Mouse (Mus musculus): ENCODE results near the gene Aars.
A peak's percentile ranks its signal among the peaks of the same experiment; 100 is the strongest.
"Not testable (repeated sequence)": the region's sequence is repeated elsewhere in the genome, so short reads cannot be mapped to it uniquely, and the experiment has no call there.

Gene Aars

DNA sequence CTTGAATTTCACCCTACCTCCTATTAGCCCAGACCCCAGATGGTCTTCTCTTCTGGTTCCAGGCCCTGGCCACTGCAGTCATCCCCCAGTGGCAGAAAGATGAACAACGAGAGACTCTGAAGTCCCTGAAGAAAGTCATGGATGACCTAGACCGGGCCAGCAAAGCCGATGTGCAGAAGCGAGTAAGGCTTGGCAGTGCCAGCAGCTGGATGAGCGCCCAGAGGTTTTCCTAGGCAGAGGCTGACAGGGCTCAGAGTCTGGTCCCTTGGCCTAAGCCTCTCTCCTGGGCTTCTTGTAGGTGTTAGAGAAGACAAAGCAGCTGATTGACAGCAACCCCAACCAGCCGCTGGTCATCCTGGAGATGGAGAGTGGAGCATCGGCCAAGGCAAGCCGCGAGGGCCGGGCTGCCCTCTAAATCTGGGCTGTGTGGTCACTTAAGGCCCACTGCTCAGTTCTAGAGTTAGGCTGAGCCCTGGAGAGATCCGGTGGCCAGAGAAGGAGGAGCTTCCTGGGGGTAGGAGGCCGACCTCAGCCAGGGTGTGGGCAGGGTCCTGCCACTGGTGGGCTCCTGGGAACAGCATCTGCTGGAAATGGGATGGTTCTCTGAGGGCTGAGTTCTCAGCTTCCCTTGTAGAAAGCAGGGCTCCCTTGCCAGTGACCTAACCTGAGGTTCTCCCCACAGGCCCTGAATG lies 21.0 kb downstream of the Aars start:
- peak; percentile 37 for DNase-seq (ENCODE audit: low read depth)

DNA sequence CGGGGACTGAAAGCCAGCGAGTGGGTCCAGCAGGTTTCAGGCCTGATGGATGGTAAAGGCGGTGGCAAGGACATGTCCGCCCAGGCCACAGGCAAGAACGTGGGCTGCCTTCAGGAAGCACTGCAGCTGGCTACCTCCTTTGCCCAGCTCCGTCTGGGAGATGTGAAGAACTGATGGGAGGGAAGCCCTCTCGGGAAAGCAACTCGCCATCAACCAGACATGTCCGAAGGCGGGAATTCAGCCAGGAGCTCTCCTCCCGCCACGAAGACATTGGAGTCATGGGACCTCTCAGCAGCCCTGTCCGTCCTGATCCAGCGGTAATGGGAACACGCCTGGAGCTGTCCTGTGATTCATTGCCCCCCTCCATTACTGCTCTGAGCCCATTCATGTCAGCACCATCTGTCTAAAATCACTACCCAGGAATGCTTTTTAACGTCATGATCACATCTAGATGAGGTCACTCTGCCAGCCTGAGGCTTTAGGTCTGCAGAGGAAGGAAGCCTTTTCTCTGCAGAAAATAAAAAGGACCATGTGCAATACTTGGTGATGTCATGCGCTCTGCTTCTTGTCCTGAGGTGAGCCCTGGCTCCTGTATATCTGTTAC lies 22.2 kb downstream of the Aars start:
- DNase-seq (ENCODE audit: low read depth) = no peak

DNA sequence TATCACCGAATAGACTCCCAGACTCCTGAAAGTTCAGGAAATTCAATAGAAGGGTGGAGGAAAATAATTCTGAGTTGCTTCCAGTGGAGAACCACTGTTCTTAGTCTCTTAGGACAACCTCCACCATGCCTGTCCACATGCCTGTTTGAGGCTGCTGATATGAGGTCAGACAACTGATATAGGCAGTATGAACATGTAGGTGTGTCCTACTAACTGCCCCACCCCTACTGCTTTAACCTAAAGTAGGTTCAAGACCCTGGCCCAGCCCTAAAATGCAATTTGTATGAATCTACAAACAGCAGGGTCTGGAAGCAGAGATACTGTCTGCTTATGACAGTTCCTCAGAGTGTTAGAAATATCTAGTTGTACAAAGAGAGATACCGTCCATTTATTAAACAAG lies 22.7 kb downstream of the Aars start:
- no peak for DNase-seq (ENCODE audit: low read depth)

DNA sequence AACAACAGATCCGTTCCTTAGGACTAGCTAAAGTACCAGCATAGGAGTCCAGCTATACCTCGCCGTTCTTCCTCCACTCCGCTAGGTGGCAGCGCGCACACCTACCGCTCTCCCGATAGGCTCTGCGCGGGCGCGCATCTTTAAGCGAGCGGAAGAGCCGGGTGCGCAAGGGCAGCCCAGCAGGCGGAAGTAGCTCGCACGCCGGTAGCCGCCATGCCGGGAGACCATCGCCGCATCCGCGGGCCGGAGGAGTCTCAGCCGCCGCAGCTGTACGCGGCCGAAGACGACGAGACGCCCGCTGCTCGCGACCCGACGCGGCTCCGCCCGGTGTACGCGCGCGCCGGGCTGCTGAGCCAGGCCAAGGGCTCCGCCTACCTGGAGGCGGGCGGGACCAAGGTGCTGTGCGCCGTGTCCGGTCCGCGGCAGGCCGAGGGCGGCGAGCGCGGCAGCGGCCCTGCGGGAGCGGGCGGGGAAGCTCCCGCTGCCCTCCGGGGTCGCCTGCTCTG lies 23.3 kb downstream of the Aars start, which contains the start of gene Exosc6:
Gene Exosc6 (plus strand): TSS at position 182 of the 506 bp plus-strand sequence.
- peak; percentile 98 for DNase-seq (ENCODE audit: low read depth)

DNA sequence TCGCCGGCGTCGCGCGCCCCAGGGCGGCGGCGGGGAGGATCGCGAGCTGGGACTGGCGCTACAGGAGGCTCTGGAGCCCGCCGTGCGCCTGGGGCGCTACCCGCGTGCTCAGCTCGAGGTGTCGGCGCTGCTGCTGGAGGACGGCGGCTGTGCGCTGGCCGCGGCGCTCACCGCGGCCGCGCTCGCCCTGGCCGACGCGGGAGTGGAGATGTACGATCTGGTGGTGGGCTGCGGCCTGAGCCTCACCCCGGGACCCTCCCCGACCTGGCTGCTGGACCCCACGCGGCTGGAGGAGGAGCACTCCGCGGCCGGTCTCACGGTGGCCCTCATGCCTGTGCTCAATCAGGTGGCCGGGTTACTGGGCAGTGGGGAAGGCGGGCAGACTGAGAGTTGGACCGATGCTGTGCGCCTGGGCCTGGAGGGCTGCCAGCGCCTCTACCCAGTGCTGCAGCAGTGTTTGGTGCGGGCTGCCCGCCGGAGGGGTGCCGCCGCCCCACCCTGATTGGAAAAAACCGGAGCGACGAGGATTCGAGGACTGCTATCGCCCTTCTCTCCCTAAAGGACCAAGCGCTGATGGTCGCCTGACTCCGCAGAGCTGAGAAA lies 23.8 kb downstream of the Aars start:
- DNase-seq (ENCODE audit: low read depth) = peak; percentile 69

DNA sequence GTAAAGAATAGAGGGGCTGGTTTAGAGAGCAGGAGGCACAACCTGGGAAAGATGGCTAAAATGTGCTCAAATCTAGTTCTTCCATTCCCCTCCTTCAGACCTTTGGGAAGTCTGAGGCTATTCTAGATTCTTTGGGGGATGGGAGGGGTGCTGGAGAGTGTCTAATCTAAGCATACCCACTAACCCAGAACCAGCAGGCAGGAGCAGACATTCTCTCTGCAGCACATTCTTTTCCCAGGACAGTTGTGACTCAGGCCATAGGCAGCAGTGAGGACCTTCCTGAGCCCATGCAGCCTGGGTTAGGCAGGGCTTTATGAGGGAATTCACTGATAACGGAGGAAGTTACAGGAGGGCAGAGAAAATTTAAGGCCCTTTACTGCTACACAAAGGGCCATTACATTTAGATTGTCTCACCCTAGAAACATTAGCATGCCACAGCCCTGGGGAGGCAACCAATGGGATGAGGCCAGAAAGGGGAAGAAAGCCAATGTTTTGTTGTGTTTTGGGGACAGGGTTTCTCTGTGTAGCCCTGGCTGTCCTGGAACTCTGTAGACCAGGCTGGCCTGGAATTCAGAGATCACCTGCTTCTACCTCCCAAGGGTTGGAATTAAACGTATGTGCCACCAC lies 26.1 kb downstream of the Aars start:
- DNase-seq (ENCODE audit: low read depth) = peak; percentile 22

DNA sequence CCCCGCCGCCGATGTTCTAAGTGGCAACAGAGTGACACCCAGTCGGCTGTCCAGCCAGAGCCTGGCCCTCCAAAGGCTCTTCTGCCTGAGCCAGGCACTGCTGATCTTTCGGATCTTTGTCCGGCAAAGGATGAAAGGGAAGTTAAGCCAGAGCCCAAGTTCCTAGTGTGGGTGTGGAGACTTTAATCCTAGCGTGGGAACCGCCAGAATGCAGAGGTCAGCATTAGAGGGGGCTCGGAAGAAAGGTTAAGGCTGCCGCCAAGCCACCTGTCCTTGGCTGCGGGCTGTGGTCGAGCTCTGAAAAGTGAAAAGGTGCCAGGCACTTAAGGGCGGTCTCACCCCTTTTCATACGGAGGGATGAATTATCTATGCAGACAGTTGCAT lies 28.7 kb downstream of the Aars start:
- no peak for DNase-seq (ENCODE audit: low read depth)

DNA sequence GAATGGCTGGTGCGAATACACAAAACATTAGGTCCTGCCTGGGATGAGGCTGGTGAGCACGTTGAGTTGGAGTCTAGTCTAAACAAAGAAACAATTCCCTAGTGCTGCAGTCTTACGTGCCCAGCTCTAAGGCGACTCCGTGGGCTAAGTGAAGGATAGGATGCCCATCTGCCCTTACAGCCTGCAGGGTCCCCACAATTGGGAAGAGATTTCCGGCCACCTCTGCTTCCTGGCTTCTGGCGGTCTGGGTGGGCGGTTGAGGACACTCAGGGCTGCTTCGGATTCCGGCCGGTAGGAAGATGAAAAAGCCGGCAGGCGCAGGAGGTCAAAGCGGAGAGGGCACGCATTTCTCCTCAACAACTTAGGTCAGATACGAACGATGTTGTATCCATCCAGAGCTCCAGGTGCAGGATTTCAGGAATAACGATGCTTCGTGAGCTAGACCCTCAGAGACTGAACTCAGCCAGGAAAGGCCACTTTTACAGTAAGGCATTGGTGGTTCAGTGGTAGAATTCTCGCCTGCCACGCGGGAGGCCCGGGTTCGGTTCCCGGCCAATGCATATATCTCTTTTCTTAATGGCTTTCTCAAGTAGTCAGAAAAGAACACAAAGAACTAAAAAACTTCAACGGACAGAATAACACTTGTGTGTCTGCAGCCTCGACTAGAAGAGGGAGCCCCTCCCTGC lies 29.3 kb downstream of the Aars start:
- peak; percentile 93 for DNase-seq (ENCODE audit: low read depth)

DNA sequence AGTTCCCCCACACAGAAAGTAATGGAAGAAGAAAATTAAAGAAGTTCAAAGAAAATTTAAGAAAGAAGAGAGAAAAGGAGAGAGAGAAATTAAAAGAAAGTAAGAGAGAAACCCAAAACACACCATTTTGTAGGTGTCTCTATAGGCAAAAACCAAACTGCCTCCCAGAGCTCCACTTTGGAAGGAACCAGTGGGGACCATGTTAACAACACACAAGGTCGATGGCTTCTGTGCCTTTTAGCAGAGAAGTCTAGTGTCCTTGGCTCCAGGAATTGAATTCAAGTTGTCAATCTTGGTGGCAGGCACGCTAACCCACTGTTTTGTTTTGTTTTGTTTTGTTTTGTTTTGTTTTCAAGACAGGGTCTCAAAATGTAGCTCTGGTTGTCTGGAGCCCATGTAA lies 29.9 kb downstream of the Aars start:
- no peak for DNase-seq (ENCODE audit: low read depth)

DNA sequence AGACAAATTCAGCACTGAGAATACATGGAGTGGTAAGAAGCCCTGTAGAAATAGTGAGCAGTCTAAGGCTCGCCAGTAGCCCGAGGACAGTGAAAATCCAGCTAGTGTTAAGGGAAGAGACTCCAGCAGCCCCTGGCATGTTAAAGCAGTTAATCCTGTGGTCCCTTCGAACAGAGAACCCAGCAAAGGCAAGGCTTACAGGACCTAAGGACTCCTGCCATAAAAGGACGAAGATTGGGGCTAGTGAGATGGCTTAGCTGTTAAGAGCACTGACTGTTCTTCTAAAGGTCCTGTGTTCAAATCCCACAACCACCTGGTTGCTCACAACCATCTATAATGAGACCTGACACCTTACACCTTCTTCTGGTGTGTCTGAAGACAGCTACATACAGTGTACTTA lies 33.4 kb downstream of the Aars start:
- no peak for DNase-seq (ENCODE audit: low read depth)

DNA sequence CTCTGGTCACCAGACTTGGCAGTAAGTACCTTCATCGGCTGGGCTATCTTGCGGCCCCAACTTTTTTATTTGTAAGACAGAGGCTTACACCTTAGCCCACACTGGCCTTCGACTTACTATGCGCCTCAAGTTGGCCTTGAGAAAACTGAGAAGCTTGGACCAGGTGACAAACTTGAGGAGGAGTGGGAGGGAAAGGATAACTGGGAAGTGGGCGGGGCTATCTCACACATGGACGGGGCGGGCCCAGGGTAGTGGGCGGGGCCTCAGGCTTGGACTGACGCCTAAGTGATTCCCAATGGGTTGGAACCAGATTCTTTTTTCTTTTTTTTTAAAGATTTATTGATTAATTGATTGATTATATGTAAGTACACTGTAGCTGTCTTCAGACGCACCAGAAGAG lies 34.5 kb downstream of the Aars start:
- DNase-seq (ENCODE audit: low read depth) = peak; percentile 36

DNA sequence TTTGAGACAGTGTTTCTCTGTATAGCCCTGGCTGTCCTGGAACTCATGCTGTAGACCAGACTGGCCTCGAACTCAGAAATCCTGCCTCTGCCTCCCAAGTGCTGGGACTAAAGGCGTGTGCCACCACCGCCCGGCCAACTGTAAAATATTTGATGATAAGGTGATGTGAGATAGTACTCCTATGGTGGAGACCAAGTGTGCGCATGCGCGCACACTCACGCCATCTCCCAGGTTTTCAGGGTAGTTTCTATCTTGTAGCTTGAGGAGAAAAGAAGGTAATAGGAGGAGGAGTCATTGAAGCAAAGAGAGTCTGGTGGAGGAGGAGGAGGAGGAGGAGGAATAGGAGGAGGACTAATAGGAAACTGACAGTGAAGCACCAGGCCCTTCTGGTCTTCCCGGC lies 35.7 kb downstream of the Aars start:
- not testable (repeated sequence) for DNase-seq (ENCODE audit: low read depth)

DNA sequence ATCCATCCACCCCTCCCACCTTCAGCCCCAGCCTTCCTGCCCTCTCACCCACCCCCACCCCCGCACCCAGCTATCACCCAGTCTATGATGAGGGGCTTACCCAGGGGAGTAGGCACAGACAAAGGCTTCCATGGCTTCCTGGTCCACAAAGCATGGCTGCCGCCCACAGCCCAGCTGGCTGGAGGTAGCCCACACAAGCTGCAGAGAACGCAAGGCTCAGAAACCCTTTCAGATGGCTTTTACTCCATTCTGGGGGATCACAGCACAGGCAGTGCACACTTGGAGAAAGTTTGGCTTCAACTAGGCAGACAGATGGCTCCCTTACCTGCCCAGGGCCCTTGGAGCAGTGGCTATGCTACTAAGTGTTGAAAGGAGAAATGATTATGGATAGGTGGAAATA lies 43.0 kb downstream of the Aars start:
- no peak for DNase-seq (ENCODE audit: low read depth)

DNA sequence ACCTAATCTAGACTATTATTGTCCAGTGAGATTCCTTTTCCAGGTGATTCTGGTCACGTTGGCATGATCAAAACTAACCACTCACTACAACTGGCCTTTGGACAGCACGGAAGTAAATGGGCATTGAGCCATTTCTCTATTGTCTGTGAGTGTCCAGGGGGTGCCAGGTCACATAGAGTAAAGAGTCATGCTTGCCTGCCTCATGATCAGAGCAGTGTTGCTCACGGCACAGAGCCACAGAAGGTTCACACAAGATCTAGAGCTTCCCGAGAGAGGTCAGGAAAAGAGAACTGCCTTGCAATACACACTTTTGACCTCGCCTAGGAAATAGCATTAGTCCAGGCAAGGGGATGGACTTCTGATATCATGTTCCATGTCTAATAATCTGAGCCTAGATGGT lies 46.5 kb downstream of the Aars start:
- no peak for DNase-seq (ENCODE audit: low read depth)

DNA sequence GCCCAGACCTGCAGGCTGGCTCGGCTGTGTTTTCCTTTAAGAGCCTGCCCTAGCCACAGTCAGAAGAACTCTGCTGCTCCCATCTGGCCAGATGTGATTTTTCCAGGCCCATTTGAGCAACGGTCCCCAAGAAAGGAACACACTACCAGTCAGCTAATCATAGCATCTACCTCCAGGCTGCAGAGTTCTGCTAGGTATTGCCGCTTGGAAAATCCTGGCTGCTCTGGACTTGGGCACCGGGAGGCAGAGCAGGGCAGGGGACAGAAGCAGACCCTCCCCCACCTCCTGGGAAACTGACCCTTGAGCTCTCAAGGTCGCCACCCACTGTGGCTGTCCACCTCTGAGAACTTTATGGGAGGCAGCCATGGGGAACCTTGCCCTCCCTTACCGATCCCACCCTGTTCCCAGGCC lies 46.9 kb downstream of the Aars start:
- DNase-seq (ENCODE audit: low read depth) = peak; percentile 76

DNA sequence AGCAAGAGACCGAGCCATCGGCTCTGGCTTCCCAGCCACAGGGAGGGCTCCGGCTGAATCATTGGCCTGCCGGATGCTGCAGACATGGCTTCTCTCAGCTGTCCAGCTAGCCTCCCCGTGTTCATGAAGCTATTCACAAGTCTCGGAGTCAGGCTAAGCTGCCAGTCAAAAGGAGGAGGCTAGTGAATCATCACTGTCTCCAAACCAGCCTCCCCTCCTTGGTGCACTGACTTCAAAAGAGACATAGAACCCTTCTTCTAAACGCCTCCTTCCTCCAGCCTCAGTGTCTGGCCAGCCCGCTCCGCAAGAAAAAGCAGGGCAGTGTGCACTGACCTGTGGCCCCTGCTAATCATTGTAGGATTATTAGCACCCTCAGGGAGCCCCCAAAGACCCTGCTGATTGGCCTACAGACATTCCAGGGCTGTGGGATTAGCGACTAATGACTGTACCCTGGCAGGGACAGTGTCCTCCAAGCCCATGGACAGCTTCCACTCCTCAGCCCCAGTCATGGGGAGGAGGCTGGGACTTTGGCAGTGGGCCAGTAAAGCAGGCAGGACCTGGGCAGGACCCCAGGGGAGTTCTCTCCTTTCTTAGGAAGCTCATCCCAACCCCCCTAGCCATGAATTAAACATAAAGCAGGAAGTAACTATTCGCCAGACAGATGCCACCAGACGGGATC lies 48.8 kb downstream of the Aars start:
- DNase-seq (ENCODE audit: low read depth) = peak; percentile 37

DNA sequence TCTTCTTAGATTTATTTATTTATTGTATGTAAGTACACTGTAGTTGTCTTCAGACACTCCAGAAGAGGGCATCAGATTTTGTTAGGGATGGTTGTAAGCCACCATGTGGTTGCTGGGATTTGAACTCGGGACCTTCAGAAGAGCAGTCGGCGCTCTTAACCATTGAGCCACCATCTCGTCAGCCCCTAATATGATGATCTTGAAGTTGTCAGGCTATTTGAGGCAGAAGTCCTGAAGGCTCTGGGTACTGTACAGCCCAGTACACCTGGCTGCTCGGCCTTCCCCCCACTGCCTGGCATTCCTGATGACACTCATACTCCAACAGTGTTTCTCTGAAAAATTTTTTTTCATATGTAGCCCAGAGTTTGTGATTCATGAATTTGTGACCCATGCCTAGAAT lies 51.0 kb downstream of the Aars start:
- DNase-seq (ENCODE audit: low read depth) = not testable (repeated sequence)

DNA sequence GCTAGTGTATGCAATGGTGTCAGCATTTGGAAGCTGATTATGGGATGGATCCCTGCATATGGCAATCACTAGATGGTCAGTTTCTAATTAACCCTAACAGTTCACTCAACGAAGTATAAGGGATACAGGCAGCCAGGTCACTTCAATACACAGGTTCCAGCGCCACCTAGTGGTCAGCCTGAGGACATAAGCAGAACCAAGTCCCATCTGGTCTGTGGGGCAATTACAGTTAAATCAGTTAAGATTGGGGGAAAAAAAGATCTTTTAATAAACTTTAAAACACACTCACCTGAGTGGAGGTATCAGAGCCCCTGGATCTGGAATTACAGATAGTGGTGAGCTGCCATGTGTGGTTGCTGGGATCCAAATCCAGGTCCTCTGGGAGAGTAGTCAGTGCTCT lies 57.2 kb downstream of the Aars start:
- peak; percentile 89 for DNase-seq (ENCODE audit: low read depth)

DNA sequence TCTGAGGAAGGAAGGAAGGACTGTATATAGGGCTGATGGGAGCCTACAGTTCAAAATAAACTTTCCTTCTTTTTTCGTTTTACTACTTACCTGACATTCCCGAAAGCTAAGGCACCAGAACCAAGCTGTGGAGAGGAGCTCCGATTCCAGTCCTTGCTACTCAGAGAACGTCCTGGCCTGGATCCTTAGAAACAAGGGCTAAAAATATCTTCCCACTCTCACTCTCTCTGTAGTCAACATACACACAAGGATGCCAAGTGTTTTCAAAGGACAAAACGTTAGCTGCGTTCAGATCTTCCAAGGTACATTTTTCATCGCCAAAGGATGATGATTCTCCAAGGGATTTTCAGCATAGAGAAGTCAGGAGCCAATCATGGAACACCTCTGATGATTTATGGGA lies 58.8 kb downstream of the Aars start:
- no peak for DNase-seq (ENCODE audit: low read depth)

DNA sequence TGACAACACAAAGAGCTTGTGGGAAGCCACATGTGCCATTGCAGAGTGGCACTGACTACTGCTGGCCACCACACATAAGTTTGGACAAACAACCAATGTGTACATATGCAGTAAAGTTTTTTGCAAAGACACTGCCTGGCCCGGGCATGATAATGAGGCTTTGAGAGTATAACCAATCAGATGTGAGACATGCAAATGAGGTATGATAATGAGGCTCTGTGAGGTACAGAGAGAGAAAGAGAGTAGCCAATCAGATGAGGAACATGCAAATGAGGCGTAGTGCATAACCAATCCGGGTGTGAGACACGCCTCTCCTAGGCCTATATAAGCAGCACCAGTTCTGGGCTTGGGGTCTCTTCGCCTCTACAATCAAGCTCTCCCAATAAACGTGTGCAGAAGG lies 59.4 kb downstream of the Aars start, which contains the start of gene Clec18a:
Gene Clec18a (minus strand): TSS at position 101 of the 400 bp plus-strand sequence.
- DNase-seq (ENCODE audit: low read depth) = not testable (repeated sequence)

DNA sequence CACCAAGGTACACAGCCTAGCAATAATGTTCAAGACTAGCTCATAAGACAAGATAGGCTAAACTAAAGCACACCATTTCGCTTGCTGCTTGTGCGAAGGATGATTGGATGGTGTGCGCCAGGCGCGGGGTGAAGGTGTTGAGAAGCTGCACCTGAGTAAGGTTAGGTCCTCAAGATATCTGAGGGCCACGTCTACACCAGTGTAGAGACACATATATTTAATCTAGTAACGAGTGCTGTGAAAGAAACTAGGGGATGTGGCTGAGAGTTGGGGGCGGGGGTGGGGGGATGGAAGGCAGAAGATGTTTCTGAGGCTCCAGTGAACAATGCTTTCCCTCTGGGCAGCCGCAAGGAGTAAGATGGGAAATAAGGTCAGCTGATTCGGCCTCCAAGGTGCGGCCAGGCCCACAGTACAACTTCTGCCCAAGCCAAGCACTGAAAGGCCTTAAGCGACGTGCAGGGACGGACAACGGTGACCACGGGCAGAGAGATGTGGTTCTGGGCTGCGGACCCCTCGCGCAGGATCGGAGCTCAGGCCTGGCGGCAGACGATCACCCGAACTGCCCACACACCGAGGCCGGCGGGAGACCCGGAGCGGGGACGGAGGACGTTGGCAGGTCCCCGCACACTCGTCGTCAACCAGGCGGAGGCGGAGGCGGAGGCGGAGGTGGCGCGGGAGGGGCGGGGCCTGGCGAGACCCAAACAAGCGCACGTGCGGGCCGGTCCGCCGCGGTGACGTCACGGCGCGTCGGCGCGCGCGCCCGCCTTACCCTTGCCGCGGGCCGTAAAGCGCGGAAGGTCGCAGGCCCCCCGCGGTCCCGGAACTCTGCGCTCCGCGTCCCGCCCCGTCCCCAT lies 61.1 kb downstream of the Aars start, which contains the start of gene Pdpr:
Gene Pdpr (plus strand): TSS at position 766 of the 854 bp plus-strand sequence.
- peak; percentile 89 for DNase-seq (ENCODE audit: low read depth)

Measured in NIH3T3 (cell line).